ENCODE assay signal across 21 mouse cellular contexts in genomic region chr8:49359671-49360070, GRCm38 (mm10).
DNase-seq lines count a peak whose midpoint lies in the region; ATAC-seq lines count a peak whose summit lies in the region.
"Had no signal": no experiment of that assay in that cellular context is flagged by ENCODE, and none has a peak within 500 bp of the region (broad histone marks: within the 10 kb centered on the region; RNA-seq: fewer than 3 reads in every experiment).

No protein-coding gene starts in this region.

- H3K27me3 ChIP-seq in forebrain, embryonic 14.5 days (replicated peaks; ENCODE audit: control insufficient read depth, insufficient read depth, low read length) = no peaks in the 10 kb centered on the region
- no peaks in the 10 kb centered on the region for H3K27me3 ChIP-seq in forebrain, embryonic 15.5 days
- H3K27me3 ChIP-seq: embryonic facial prominence, embryonic 12.5 days; embryonic facial prominence, embryonic 15.5 days; forebrain, embryonic 12.5 days had no signal

- no peaks in the 10 kb centered on the region for H3K36me3 ChIP-seq in forebrain, embryonic 14.5 days (ENCODE audit: control insufficient read depth, insufficient read depth, low read length)
- H3K36me3 ChIP-seq in forebrain, embryonic 15.5 days = no peaks in the 10 kb centered on the region
- H3K36me3 ChIP-seq: embryonic facial prominence, embryonic 12.5 days; embryonic facial prominence, embryonic 15.5 days; forebrain, embryonic 10.5 days; forebrain, embryonic 12.5 days had no signal

- WGBS in forebrain, embryonic 14.5 days = 45% methylated on average over 9 of the region's 9 CpGs
- 41% methylated on average over 9 of the region's 9 CpGs for WGBS in forebrain, embryonic 15.5 days

- DNase-seq in forebrain, embryonic 14.5 days (ENCODE audit: low spot score) = peak; percentile 4
- peak; percentile 84 for DNase-seq in retina, embryonic 14.5 days (ENCODE audit: low spot score)
- DNase-seq in heart, postnatal 4 days = no peak
- DNase-seq in gastrocnemius, postnatal 36 days = no peak
- DNase-seq: adrenal gland, adult 2 months; adrenal gland, postnatal 10 days; adrenal gland, postnatal 25 days; cerebellum, adult 11 months; cerebellum, adult 18-20 months; cerebellum, adult 8-10 months; cerebellum, adult 9-11 months; cerebellum, postnatal 14 days; cerebellum, postnatal 36 days; embryo, embryonic 11 days had no signal

- H3K9me3 ChIP-seq in forebrain, embryonic 14.5 days (replicated peaks; ENCODE audit: control insufficient read depth, low read length) = no peaks in the 10 kb centered on the region
- no peaks in the 10 kb centered on the region for H3K9me3 ChIP-seq in forebrain, embryonic 15.5 days
- H3K9me3 ChIP-seq: embryonic facial prominence, embryonic 12.5 days; embryonic facial prominence, embryonic 15.5 days; forebrain, embryonic 10.5 days; forebrain, embryonic 12.5 days had no signal

- peaks cover 23% of the 10 kb centered on the region; the same call in 1 of the 2 replicates for H3K4me1 ChIP-seq in forebrain, embryonic 14.5 days (ENCODE audit: control insufficient read depth, insufficient read depth, low read length)
- H3K4me1 ChIP-seq in forebrain, embryonic 15.5 days = peaks cover 8% of the 10 kb centered on the region
- H3K4me1 ChIP-seq: embryonic facial prominence, embryonic 15.5 days had no signal

- no peak overlapping the region for H3K4me2 ChIP-seq in forebrain, embryonic 14.5 days (ENCODE audit: low read length)
- H3K4me2 ChIP-seq in forebrain, embryonic 15.5 days (replicated peaks) = no peak overlapping the region
- H3K4me2 ChIP-seq: embryonic facial prominence, embryonic 12.5 days; embryonic facial prominence, embryonic 15.5 days; forebrain, embryonic 12.5 days had no signal

- no peak overlapping the region for H3K4me3 ChIP-seq in forebrain, embryonic 14.5 days (ENCODE audit: low read depth, low read length)
- no peak overlapping the region for H3K4me3 ChIP-seq in forebrain, embryonic 15.5 days
- H3K4me3 ChIP-seq: embryonic facial prominence, embryonic 12.5 days; embryonic facial prominence, embryonic 15.5 days; erythroblast, embryonic 14.5 days; forebrain, embryonic 10.5 days; forebrain, embryonic 12.5 days had no signal

- ATAC-seq in forebrain, embryonic 14.5 days = no peak
- ATAC-seq in forebrain, embryonic 15.5 days (replicated peaks) = no peak
- ATAC-seq: forebrain, embryonic 16.5 days had no signal

- intact Hi-C loops in gastrocnemius, postnatal 36 days (cut with DNase I) = no loop called here

- no peak overlapping the region for H3K9ac ChIP-seq in forebrain, embryonic 14.5 days (ENCODE audit: low read length)
- H3K9ac ChIP-seq in forebrain, embryonic 15.5 days (replicated peaks) = no peak overlapping the region
- H3K9ac ChIP-seq: embryonic facial prominence, embryonic 12.5 days; embryonic facial prominence, embryonic 15.5 days; forebrain, embryonic 12.5 days had no signal

- no peak overlapping the region for H3K27ac ChIP-seq in forebrain, embryonic 14.5 days (ENCODE audit: low read depth, low read length)
- H3K27ac ChIP-seq in forebrain, embryonic 15.5 days (replicated peaks) = no peak overlapping the region
- H3K27ac ChIP-seq: embryonic facial prominence, embryonic 12.5 days; embryonic facial prominence, embryonic 15.5 days; forebrain, embryonic 12.5 days had no signal

Comparison
In these comparisons a context has a peak if more than half of its experiments do, and no peak if none do; other contexts are left out.
1. DNase-seq: peak in forebrain, embryonic 14.5 days (single experiment) and retina, embryonic 14.5 days (single experiment); none in heart, postnatal 4 days (single experiment) and gastrocnemius, postnatal 36 days (0 of 2).